Mouse (Mus musculus) lung, embryonic 15.5 days (tissue): Measurements from ENCODE around the gene Sema3e. TPM values are rescaled to one million over a fixed set of nuclear protein-coding genes. Genes with fewer than 3 reads are reported as not detected.

Experiments
- ATAC-seq: fragments of 200-750 bp; cut with Nextera tagmentation; 2 replicates; pipeline ENCODE4 v1.8.0; 2017; ENCODE audit warnings: moderate number of reproducible peaks, borderline replicate concordance; ENCODE audit not compliant: low FRiP score, low TSS enrichment; ENCODE audit errors: extremely low read depth
- H3K27ac ChIP-seq: fragments of 300-500 bp; sonication (generic); 2 replicates; pipeline ENCODE4 v1.5.1; 2015; ENCODE audit warnings: moderate library complexity, mild to moderate bottlenecking, inconsistent platforms
- H3K27me3 ChIP-seq: fragments of 300-500 bp; sonication (generic); 2 replicates; pipeline ENCODE4 v1.6.1; 2015; ENCODE audit warnings: inconsistent platforms
- H3K36me3 ChIP-seq: fragments of 300-500 bp; sonication (generic); 2 replicates; pipeline ENCODE4 v1.6.1; 2015; ENCODE audit warnings: inconsistent platforms
- H3K4me1 ChIP-seq: fragments of 300-500 bp; sonication (generic); 2 replicates; pipeline ENCODE4 v1.6.1; 2015; ENCODE audit warnings: inconsistent platforms
- H3K4me2 ChIP-seq: fragments of 300-500 bp; sonication (generic); 2 replicates; pipeline ENCODE4 v1.6.1; 2015; ENCODE audit warnings: inconsistent platforms, mild to moderate bottlenecking, moderate library complexity
- H3K4me3 ChIP-seq: fragments of 300-500 bp; sonication (generic); 2 replicates; pipeline ENCODE4 v1.5.1; 2015; ENCODE audit warnings: mild to moderate bottlenecking, inconsistent platforms
- H3K9ac ChIP-seq: fragments of 300-500 bp; sonication (generic); 2 replicates; pipeline ENCODE4 v1.6.1; 2015; ENCODE audit warnings: inconsistent platforms
- H3K9me3 ChIP-seq: fragments of 300-500 bp; sonication (generic); 2 replicates; pipeline ENCODE4 v1.6.1; 2016; ENCODE audit warnings: inconsistent platforms
- WGBS: fragments of 180-500 bp; shearing (Covaris S2); methylation state at CpG from one replicate; pipeline ENCODE4 v1.1.7; 2015; 5-methylcytosine and 5-hydroxymethylcytosine counted together
- polyA plus RNA-seq: library from polyadenylated mRNA; unstranded; fragments of >200 nt; fragmentation: Nextera tagmentation; extraction: Ambion mirVana; gene quantifications from 2 replicates; pipeline ENCODE4 v1.2.1, GENCODE M21; 2015

Gene Sema3e
- polyA plus RNA-seq, 1 experiment from 2014 or later: 24.2 TPM

DNA sequence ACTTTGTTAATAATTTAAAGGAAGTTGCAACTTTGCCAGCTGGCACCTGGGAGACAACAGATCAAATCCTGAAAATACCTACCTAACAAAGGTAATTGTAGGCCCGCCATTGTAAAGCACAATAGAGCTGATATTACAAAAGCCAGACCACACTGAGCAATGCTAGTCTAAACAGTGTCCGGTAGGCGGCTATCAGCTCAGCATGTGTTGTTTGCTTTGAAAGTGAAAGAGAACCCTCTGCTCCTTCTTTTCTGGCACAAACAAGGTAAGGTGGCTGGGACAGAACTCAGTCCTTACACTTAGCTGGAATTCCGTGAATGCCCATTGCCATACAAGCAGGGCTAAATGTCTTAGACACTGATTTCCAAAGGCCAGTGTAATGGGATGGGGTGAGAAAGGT is 7.0 kb downstream of the Sema3e start:
- 0 out of 2 replicates have a peak overlapping the region, but pooled peaks have one; percentile 26 for H3K4me2 ChIP-seq
- no peak for ATAC-seq
- no peaks in the 10 kb centered on the region for H3K9me3 ChIP-seq
- WGBS: 33% methylated on average over 4 of the region's 4 CpGs
- H3K36me3 ChIP-seq: no peaks in the 10 kb centered on the region
- no peak overlapping the region for H3K27ac ChIP-seq
- H3K27me3 ChIP-seq: no peaks in the 10 kb centered on the region
- no peak overlapping the region for H3K9ac ChIP-seq
- no peaks in the 10 kb centered on the region for H3K4me1 ChIP-seq
- H3K4me3 ChIP-seq: no peak overlapping the region

DNA sequence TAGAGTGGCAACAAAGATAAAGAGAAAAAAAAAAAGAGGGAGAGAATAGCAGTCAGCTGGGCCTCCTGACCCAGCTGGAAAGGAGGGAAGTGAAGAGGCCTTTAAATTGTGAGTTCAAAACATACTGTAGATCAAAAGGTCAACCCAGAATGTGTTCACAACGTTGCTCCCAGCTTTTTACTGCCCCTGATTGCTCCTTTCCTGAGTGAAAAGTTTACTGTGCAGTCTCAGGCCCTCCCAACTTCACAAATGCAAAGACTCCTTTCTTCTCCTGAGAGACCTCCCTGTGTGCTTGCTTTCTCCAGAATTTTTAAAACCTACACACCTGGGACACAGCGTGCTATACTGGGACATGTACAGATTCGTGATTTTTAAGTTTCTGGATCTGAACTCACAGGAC is 8.2 kb downstream of the Sema3e start:
- no peak for ATAC-seq
- Histone ChIP-seq H3K27ac (peak overlapping the region; percentile 2; the same call in 1 of the 2 replicates), H3K4me1 (no peaks in the 10 kb centered on the region), H3K4me2 (no peak overlapping the region), H3K4me3 (no peak overlapping the region), H3K9ac (no peak overlapping the region), H3K36me3 (no peaks in the 10 kb centered on the region), H3K27me3 (no peaks in the 10 kb centered on the region), H3K9me3 (no peaks in the 10 kb centered on the region)
- WGBS: 35% methylated on average over 3 of the region's 3 CpGs

DNA sequence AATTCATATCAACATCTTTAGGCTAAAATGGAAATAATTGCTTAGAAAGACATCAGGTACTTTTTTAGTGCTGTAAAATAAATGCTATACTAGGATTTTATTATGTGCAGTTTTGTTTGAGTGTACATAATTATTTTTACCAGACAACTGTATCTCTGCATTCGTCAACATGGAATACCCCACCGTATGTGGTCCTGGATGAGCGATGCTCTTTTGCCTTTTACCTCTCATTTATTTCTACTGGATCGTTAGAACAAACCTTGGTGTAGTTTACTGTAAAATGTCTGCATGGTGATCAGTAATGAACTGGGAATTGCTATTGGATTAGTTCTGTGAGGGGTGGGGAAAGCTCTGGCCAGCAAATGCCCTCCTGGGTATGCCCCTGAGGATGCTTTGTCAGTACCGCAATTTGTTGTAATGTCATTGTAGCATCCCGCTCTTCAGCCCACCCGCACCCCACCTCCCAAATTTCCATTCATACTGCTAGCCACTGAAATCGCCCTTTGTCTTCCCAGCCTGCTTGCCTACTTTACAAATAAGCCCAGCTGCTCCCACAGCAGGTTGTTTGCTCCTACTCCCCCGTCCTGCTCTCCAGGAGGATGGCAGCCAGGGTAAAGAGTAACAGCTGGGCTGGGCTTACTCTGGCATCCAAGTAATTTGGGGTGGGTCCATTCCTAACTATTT is 13.9 kb downstream of the Sema3e start:
- 26% methylated on average over 9 of the region's 9 CpGs for WGBS
- H3K4me2 ChIP-seq: no peak overlapping the region
- H3K4me1 ChIP-seq: no peaks in the 10 kb centered on the region
- H3K9ac ChIP-seq: no peak overlapping the region
- peak overlapping the region; percentile 37 for H3K27ac ChIP-seq
- ATAC-seq: no peak
- no peaks in the 10 kb centered on the region for H3K27me3 ChIP-seq
- no peaks in the 10 kb centered on the region for H3K36me3 ChIP-seq
- H3K9me3 ChIP-seq: no peaks in the 10 kb centered on the region
- no peak overlapping the region for H3K4me3 ChIP-seq

DNA sequence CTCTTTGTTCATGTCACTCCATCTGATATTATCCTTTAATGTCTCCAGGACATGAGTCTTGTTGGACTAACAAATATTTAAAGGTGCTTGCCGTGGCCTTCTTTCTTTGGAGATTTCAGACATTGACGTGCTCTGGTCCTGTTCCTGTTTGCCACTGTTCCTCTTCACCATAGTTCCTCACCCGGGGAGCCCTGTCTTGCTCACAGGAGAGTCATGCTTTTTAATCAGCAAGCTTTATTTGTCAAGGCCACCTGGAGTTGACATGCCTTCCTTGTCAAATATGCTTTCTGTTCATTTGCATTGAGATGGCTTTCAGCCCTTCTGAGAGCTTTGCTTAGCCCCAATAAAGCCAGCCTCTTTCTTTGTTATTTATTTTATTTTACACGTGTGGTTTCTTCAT is 15.1 kb downstream of the Sema3e start:
- Histone ChIP-seq H3K36me3 (no peaks in the 10 kb centered on the region), H3K27me3 (no peaks in the 10 kb centered on the region), H3K9ac (no peak overlapping the region), H3K4me2 (no peak overlapping the region), H3K4me3 (no peak overlapping the region), H3K9me3 (no peaks in the 10 kb centered on the region), H3K4me1 (no peaks in the 10 kb centered on the region), H3K27ac (peak overlapping the region; percentile 57)
- no peak for ATAC-seq
- WGBS: 15% methylated on average over 4 of the region's 4 CpGs

DNA sequence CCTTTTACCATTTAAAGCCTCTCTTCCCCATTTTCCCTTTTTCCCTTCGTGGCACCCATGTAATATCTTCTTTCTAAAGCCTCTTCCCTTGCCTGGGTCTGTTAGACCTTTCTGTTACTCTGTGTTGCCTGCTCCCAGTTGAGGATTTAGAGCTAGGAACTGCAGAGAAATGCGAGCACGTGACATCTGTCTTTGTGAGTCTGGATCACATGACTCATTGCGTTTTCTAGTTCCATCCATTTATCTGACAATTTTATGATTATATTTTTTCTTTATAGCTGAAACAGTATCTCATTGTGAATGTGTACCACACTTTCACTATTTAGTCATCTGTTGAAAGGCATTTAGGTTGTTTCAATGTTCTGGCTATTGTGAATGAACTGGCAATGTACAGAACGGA is 18.0 kb downstream of the Sema3e start:
- whole genome bisulfite sequencing: 79% methylated on average over 5 of the region's 5 CpGs
- H3K9me3 ChIP-seq: no peaks in the 10 kb centered on the region
- no peak for ATAC-seq

DNA sequence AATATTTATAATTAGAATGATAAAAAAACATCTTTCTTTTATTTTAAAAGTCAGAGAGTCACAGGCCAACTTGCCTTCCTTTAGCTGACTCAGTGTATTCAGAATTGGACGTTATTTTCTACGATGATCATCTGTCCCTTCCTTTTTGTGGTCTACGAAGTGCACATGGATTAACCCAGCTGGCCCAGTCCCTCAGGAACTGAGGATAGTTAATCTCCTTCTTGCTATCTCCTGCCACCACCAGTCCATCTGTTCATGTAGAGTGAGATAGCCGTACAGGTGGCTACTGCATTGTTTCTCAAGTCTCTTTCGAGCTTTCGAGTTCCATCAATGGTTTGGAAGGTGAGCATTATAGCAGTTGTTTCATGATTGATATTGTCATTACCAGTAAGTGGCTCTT is 18.9 kb downstream of the Sema3e start:
- Histone ChIP-seq H3K4me1 (no peaks in the 10 kb centered on the region), H3K9me3 (no peaks in the 10 kb centered on the region), H3K4me3 (no peak overlapping the region), H3K27ac (no peak overlapping the region), H3K36me3 (no peaks in the 10 kb centered on the region), H3K9ac (no peak overlapping the region), H3K27me3 (no peaks in the 10 kb centered on the region), H3K4me2 (no peak overlapping the region)
- no peak for ATAC-seq
- WGBS: 92% methylated on average over 6 of the region's 6 CpGs

More for the DNA sequence above, 18.0 kb downstream of the Sema3e start:
- H3K27me3 ChIP-seq: no peaks in the 10 kb centered on the region
- no peak overlapping the region for H3K4me3 ChIP-seq
- H3K9ac ChIP-seq: no peak overlapping the region
- no peaks in the 10 kb centered on the region for H3K36me3 ChIP-seq
- no peak overlapping the region for H3K27ac ChIP-seq
- no peaks in the 10 kb centered on the region for H3K4me1 ChIP-seq
- H3K4me2 ChIP-seq: no peak overlapping the region

DNA sequence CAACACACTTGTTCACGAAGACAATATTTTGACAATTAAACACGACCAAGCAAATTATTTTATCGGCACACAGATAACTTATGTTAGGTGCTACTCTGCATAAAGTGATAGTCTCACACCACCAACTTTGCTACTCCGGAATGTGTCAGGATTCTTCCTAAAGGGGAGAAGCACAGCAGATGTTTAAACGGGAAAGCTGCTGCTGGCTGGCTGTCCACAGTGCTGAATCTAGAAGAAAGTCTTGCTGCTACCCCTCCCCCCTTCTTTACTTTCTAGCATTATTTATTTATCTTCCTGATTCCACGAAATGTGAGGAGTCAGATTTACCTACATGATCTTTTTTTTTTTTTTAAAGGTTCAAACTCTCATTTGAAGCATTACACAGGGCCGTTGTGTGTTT is 23.6 kb downstream of the Sema3e start:
- 24% methylated on average over 7 of the region's 7 CpGs for WGBS
- H3K4me3 ChIP-seq: no peak overlapping the region
- no peaks in the 10 kb centered on the region for H3K4me1 ChIP-seq
- H3K36me3 ChIP-seq: no peaks in the 10 kb centered on the region
- H3K27me3 ChIP-seq: no peaks in the 10 kb centered on the region
- no peak overlapping the region for H3K4me2 ChIP-seq
- H3K27ac ChIP-seq: no peak overlapping the region
- H3K9me3 ChIP-seq: no peaks in the 10 kb centered on the region
- ATAC-seq: no peak; the same call in 1 of the 2 replicates
- no peak overlapping the region for H3K9ac ChIP-seq

DNA sequence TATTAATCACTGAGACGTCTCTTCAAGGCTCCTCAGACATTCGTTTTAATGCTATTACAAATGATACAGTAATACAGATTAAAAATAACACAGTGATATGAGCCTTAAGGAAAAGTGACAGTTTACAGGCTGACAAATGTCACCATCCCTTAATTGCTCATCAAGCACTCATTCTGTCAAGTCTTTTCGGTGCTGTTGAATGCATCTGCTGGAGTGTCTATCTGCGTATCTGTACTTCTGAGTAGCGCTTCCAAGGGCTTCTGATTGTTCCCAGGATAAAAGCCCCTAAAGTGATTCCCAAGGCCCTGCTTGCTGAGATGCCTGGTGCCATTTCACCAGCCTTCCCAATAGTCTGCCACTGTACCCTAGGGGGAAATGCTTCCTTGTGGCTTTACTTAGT is 29.4 kb downstream of the Sema3e start:
- H3K36me3 ChIP-seq: no peaks in the 10 kb centered on the region
- H3K4me2 ChIP-seq: no peak overlapping the region
- H3K27me3 ChIP-seq: no peaks in the 10 kb centered on the region
- WGBS: 62% methylated on average over 5 of the region's 5 CpGs
- ATAC-seq: no peak
- no peak overlapping the region for H3K9ac ChIP-seq
- H3K4me1 ChIP-seq: no peaks in the 10 kb centered on the region
- H3K9me3 ChIP-seq: no peaks in the 10 kb centered on the region
- no peak overlapping the region for H3K27ac ChIP-seq
- no peak overlapping the region for H3K4me3 ChIP-seq

DNA sequence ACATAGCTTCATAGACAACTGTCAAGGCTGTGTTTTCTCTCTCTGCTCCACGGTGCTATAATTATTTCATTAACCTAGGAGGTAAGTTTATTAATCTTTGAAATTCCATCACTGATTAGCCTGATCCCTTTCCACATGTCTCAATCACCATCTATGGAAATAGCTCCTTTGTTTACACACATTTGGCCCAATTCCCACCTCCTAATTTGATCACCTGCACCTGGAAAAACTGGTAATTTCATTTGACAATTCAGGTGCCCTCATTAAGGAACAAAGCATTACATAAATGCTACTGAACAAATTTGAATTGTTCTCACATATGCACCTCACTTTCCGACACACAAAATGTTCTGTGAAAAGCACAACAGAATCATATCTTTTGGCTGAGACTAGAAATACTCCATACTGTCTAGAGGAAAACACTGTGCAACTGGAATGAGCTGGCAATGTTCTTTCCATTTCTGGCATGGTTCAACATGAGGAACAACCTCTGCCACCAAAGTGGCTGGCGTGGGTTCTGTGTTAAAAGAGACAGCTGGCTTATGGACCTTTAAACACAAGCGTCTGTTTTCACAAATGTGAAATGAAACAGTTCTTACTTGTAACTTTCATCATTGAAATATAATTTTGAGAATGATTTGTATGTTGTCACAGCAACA is 34.9 kb downstream of the Sema3e start:
- H3K9ac ChIP-seq: no peak overlapping the region
- H3K4me3 ChIP-seq: no peak overlapping the region
- no peaks in the 10 kb centered on the region for H3K9me3 ChIP-seq
- 70% methylated on average over 4 of the region's 4 CpGs for WGBS
- H3K4me2 ChIP-seq: no peak overlapping the region
- no peaks in the 10 kb centered on the region for H3K27me3 ChIP-seq
- ATAC-seq: no peak
- no peak overlapping the region for H3K27ac ChIP-seq
- no peaks in the 10 kb centered on the region for H3K36me3 ChIP-seq
- H3K4me1 ChIP-seq: no peaks in the 10 kb centered on the region

DNA sequence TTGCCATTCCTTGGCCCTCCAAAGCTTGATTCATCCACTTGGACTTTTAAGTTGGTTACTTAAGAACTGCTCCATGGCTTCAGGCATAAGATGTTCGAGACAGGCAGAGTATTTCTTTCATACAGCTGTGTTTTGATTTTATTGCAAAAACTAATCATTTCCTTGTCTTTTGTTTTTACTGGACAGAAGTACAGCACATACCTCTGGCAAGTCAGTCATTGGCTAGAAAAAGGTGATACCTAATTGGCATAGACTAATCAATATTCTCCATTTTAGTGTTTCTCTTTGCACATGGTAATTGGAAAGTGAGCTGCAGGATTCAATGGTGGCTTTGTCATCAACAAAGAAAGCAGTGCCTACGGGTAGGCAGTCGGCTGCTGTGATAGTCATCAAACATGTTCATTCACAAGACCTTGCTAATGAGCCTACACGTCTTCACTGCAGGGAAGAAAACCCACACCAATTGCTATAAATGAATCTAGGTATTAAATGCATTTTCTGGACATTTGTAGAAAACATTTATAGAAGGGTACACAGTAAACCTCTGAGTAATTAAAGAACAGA is 37.9 kb downstream of the Sema3e start:
- no peaks in the 10 kb centered on the region for H3K4me1 ChIP-seq
- no peak for ATAC-seq
- WGBS: 77% methylated on average over 4 of the region's 4 CpGs
- no peak overlapping the region for H3K27ac ChIP-seq
- H3K9me3 ChIP-seq: no peaks in the 10 kb centered on the region
- H3K9ac ChIP-seq: no peak overlapping the region
- H3K27me3 ChIP-seq: no peaks in the 10 kb centered on the region
- H3K36me3 ChIP-seq: no peaks in the 10 kb centered on the region
- H3K4me2 ChIP-seq: no peak overlapping the region
- H3K4me3 ChIP-seq: no peak overlapping the region

DNA sequence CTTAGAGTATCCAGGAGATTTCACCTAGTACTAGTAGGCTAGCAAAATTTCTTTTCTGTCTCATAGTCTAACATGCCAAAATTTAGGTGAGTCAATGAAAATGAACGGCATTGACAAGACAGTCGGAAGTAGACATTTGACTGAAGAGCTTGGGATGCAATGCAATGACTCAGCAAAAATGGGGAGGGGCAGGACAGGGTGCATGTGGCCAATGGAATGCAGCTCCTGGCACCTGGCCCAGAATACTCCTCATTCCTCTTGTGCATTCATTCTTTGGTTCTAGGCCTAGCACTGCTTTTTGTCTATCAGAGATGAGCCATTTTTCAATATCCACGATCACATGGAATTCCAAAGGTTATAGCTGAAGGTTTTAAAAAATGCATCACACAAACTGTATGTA is 48.1 kb downstream of the Sema3e start:
- Histone ChIP-seq H3K4me3 (no peak overlapping the region), H3K27ac (no peak overlapping the region), H3K9me3 (no peaks in the 10 kb centered on the region), H3K27me3 (no peaks in the 10 kb centered on the region), H3K36me3 (no peaks in the 10 kb centered on the region), H3K9ac (no peak overlapping the region), H3K4me1 (no peaks in the 10 kb centered on the region), H3K4me2 (no peak overlapping the region)
- ATAC-seq: peak; percentile 39; the same call in 1 of the 2 replicates
- 53% methylated on average over 3 of the region's 3 CpGs for WGBS

DNA sequence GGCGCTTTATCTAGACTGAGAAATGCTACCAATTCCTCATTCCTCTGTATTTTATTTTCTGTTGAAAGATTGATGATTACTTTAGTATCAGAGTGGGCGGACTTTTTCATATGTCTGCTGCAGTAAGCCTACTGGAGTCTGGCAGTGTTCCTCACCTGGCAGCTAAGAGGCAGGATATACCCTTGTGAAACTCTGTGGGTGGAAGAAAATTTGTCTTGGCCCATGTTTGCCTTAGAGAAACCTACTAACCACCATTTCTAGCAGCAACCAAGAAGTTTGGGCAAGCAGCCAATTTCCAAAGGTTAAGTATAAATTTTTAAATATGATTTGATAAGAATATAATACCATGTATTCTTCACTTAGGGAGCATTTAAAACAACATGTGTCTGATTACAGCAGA is 63.0 kb downstream of the Sema3e start:
- Histone ChIP-seq H3K9ac (no peak overlapping the region), H3K27me3 (no peaks in the 10 kb centered on the region), H3K4me2 (no peak overlapping the region; the same call in 1 of the 2 replicates), H3K4me1 (peaks cover 14% of the 10 kb centered on the region), H3K4me3 (no peak overlapping the region), H3K36me3 (no peaks in the 10 kb centered on the region), H3K9me3 (no peaks in the 10 kb centered on the region), H3K27ac (peak overlapping the region; percentile 76)
- WGBS: 39% methylated on average over 2 of the region's 2 CpGs
- ATAC-seq: no peak
